Mouse (Mus musculus) kidney, embryonic 15.5 days (tissue): ENCODE measurements around the gene Spata7. TPM values are rescaled to one million over a fixed set of nuclear protein-coding genes. Genes with fewer than 3 reads are reported as not detected.

Source experiments
- ATAC-seq: fragments of 200-750 bp; cut with Nextera tagmentation; replicated peaks from 2 replicates; pipeline ENCODE4 v1.8.0; 2017; ENCODE audit warnings: moderate TSS enrichment; ENCODE audit not compliant: low FRiP score
- H3K27ac ChIP-seq: fragments of 300-500 bp; sonication (generic); 2 replicates; pipeline ENCODE4 v1.5.1; 2015; ENCODE audit warnings: mild to moderate bottlenecking, inconsistent platforms
- H3K27me3 ChIP-seq: fragments of 300-500 bp; sonication (generic); 2 replicates; pipeline ENCODE4 v1.6.1; 2015; ENCODE audit warnings: inconsistent platforms
- H3K36me3 ChIP-seq: fragments of 300-500 bp; sonication (generic); 2 replicates; pipeline ENCODE4 v1.6.1; 2015; ENCODE audit warnings: inconsistent platforms
- H3K4me1 ChIP-seq: fragments of 300-500 bp; sonication (generic); 2 replicates; pipeline ENCODE4 v1.6.1; 2015; ENCODE audit warnings: inconsistent platforms
- H3K4me2 ChIP-seq: fragments of 300-500 bp; sonication (generic); 2 replicates; pipeline ENCODE4 v1.6.1; 2015; ENCODE audit warnings: moderate library complexity, mild to moderate bottlenecking, inconsistent platforms
- H3K4me3 ChIP-seq: fragments of 300-500 bp; sonication (generic); replicated peaks from 2 replicates; pipeline ENCODE4 v1.5.1; 2015; ENCODE audit warnings: mild to moderate bottlenecking, inconsistent platforms
- H3K9ac ChIP-seq: fragments of 300-500 bp; sonication (generic); 2 replicates; pipeline ENCODE4 v1.6.1; 2015; ENCODE audit warnings: mild to moderate bottlenecking, inconsistent platforms
- H3K9me3 ChIP-seq: fragments of 300-500 bp; sonication (generic); replicated peaks from 2 replicates; pipeline ENCODE4 v1.6.1; 2016; ENCODE audit warnings: inconsistent platforms
- WGBS: fragments of 180-500 bp; shearing (Covaris S2); methylation state at CpG from one replicate; pipeline ENCODE4 v1.1.7; 2015; ENCODE audit warnings: mixed read lengths; 5-methylcytosine and 5-hydroxymethylcytosine counted together
- polyA plus RNA-seq: library from polyadenylated mRNA; unstranded; fragments of >200 nt; fragmentation: Nextera tagmentation; extraction: Ambion mirVana; gene quantifications from 2 replicates; pipeline ENCODE4 v1.2.1, GENCODE M21; 2015

Spata7 gene
- polyA plus RNA-seq: 17.5 and 18.0 TPM in 2 replicates

GRCm38 (mm10) chr12:98627392-98628259, at the start of gene Spata7:
Gene Spata7 (plus strand): TSS chr12:98628157.
- peak within 1 kb of the TSS; percentile 55 for H3K27ac ChIP-seq
- peak within 1 kb of the TSS; percentile 57 for H3K9ac ChIP-seq
- peak; percentile 96 for ATAC-seq
- no peaks in the 10 kb centered on the region for H3K27me3 ChIP-seq
- WGBS: 3% methylated on average over 32 of the region's 32 CpGs
- no peaks in the 10 kb centered on the region for H3K36me3 ChIP-seq
- no peaks in the 10 kb centered on the region; the same call in 1 of the 2 replicates for H3K9me3 ChIP-seq
- peak within 1 kb of the TSS; percentile 77 for H3K4me3 ChIP-seq
- H3K4me1 ChIP-seq: peaks cover 10% of the 10 kb centered on the region
- H3K4me2 ChIP-seq: peak within 1 kb of the TSS; percentile 71

GRCm38 (mm10) chr12:98585302-98585701, 42.7 kb upstream of the Spata7 start:
- Histone ChIP-seq H3K4me2 (no peak overlapping the region), H3K27ac (no peak overlapping the region), H3K9me3 (no peaks in the 10 kb centered on the region), H3K36me3 (no peaks in the 10 kb centered on the region), H3K27me3 (no peaks in the 10 kb centered on the region), H3K4me3 (no peak overlapping the region), H3K9ac (no peak overlapping the region), H3K4me1 (no peaks in the 10 kb centered on the region)
- no peak for ATAC-seq
- 43% methylated on average over 3 of the region's 3 CpGs for WGBS

GRCm38 (mm10) chr12:98588573-98588972, 39.4 kb upstream of the Spata7 start:
- 63% methylated on average over 6 of the region's 6 CpGs for WGBS
- H3K4me2 ChIP-seq: no peak overlapping the region
- no peak for ATAC-seq
- H3K27ac ChIP-seq: no peak overlapping the region
- no peaks in the 10 kb centered on the region for H3K4me1 ChIP-seq
- no peak overlapping the region for H3K4me3 ChIP-seq
- H3K9me3 ChIP-seq: no peaks in the 10 kb centered on the region; the same call in 1 of the 2 replicates
- no peaks in the 10 kb centered on the region for H3K27me3 ChIP-seq
- H3K36me3 ChIP-seq: no peaks in the 10 kb centered on the region
- no peak overlapping the region for H3K9ac ChIP-seq

- Histone ChIP-seq H3K4me3 (no peak overlapping the region), H3K4me1 (no peaks in the 10 kb centered on the region), H3K9ac (no peak overlapping the region), H3K27ac (no peak overlapping the region), H3K27me3 (no peaks in the 10 kb centered on the region), H3K36me3 (no peaks in the 10 kb centered on the region), H3K9me3 (no peaks in the 10 kb centered on the region; the same call in 1 of the 2 replicates), H3K4me2 (no peak overlapping the region)
- ATAC-seq: no peak
- WGBS: 92% methylated on average over 2 of the region's 2 CpGs
Observed at GRCm38 (mm10) chr12:98591016-98591415, 36.9 kb upstream of the Spata7 start.

DNA sequence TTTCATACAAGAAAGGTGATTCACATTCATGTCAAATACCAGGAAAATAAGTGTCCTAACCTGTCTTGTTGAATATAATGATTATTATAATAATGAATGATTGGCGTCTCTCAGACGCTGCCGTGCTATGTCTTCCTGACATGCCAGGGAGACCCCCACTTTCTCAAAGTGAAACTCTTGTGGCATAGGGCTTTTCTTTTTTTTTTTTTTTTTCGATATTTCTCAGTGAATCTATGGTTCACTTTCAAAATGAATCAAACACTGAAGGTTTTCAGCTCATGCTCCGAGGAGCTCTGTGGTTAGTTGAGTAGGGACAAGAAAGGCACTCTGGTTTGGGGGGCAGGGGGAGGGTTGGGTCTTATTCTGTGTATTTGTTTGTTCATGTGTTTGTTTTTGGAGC, 27.1 kb upstream of the Spata7 start:
- 0 out of 2 replicates have a peak, but pooled peaks cover 4% of the 10 kb centered on the region for H3K9me3 ChIP-seq
- no peak overlapping the region for H3K4me2 ChIP-seq
- no peaks in the 10 kb centered on the region for H3K4me1 ChIP-seq
- ATAC-seq: no peak
- no peaks in the 10 kb centered on the region for H3K36me3 ChIP-seq
- WGBS: 90% methylated on average over 5 of the region's 5 CpGs
- H3K27me3 ChIP-seq: no peaks in the 10 kb centered on the region
- no peak overlapping the region for H3K27ac ChIP-seq
- no peak overlapping the region for H3K9ac ChIP-seq
- no peak overlapping the region for H3K4me3 ChIP-seq

GRCm38 (mm10) chr12:98602114-98602513, 25.8 kb upstream of the Spata7 start:
- H3K4me3 ChIP-seq: no peak overlapping the region
- ATAC-seq: no peak
- 36% methylated on average over 6 of the region's 6 CpGs for whole genome bisulfite sequencing

DNA sequence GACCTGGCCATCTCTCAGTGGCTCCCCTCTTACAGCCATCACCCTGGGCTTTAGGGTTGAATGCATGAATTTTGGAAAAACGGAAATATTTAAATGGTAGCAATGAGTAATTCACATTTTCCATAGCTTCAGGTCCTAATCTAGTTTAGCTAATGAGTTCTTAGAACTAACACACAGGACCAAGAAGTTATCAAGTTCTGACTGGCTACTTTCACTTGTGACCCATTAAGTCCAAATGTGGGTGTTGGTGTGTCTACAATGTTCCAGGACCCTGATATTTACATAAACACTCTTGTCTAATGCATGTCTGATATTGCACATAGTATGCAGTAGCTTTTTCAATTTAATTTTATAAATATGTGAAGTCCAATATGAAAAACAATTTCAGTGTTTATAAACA, 22.7 kb upstream of the Spata7 start:
- H3K36me3 ChIP-seq: no peaks in the 10 kb centered on the region
- ATAC-seq: no peak
- WGBS: 74% methylated on average over 1 of the region's 1 CpGs
- no peaks in the 10 kb centered on the region for H3K4me1 ChIP-seq
- H3K4me2 ChIP-seq: no peak overlapping the region
- H3K9me3 ChIP-seq: no peaks in the 10 kb centered on the region
- H3K27me3 ChIP-seq: no peaks in the 10 kb centered on the region
- H3K4me3 ChIP-seq: no peak overlapping the region
- no peak overlapping the region for H3K27ac ChIP-seq
- no peak overlapping the region for H3K9ac ChIP-seq

More at GRCm38 (mm10) chr12:98602114-98602513, 25.8 kb upstream of the Spata7 start:
- no peaks in the 10 kb centered on the region for H3K27me3 ChIP-seq
- 0 out of 2 replicates have a peak, but pooled peaks cover 4% of the 10 kb centered on the region for H3K9me3 ChIP-seq
- no peaks in the 10 kb centered on the region for H3K36me3 ChIP-seq
- H3K4me1 ChIP-seq: no peaks in the 10 kb centered on the region
- H3K9ac ChIP-seq: no peak overlapping the region
- H3K27ac ChIP-seq: no peak overlapping the region
- no peak overlapping the region for H3K4me2 ChIP-seq

GRCm38 (mm10) chr12:98606595-98607290, 21.2 kb upstream of the Spata7 start:
- H3K9me3 ChIP-seq: no peaks in the 10 kb centered on the region
- H3K4me1 ChIP-seq: no peaks in the 10 kb centered on the region
- no peak for ATAC-seq
- no peak overlapping the region for H3K4me2 ChIP-seq
- H3K9ac ChIP-seq: no peak overlapping the region
- H3K27ac ChIP-seq: no peak overlapping the region
- H3K36me3 ChIP-seq: no peaks in the 10 kb centered on the region
- WGBS: 73% methylated on average over 5 of the region's 5 CpGs
- H3K4me3 ChIP-seq: no peak overlapping the region
- H3K27me3 ChIP-seq: no peaks in the 10 kb centered on the region

- Histone ChIP-seq H3K27me3 (no peaks in the 10 kb centered on the region), H3K27ac (no peak overlapping the region), H3K4me1 (no peaks in the 10 kb centered on the region), H3K9ac (no peak overlapping the region), H3K4me3 (no peak overlapping the region), H3K4me2 (no peak overlapping the region), H3K36me3 (no peaks in the 10 kb centered on the region), H3K9me3 (no peaks in the 10 kb centered on the region)
- no peak for ATAC-seq
- 65% methylated on average over 3 of the region's 3 CpGs for WGBS
Observed at GRCm38 (mm10) chr12:98610341-98610740, 17.6 kb upstream of the Spata7 start.

GRCm38 (mm10) chr12:98614910-98615508, 12.9 kb upstream of the Spata7 start:
- no peaks in the 10 kb centered on the region for H3K36me3 ChIP-seq
- no peak overlapping the region for H3K4me2 ChIP-seq
- H3K9me3 ChIP-seq: no peaks in the 10 kb centered on the region
- H3K27ac ChIP-seq: no peak overlapping the region
- no peak for ATAC-seq
- no peak overlapping the region for H3K4me3 ChIP-seq
- no peaks in the 10 kb centered on the region for H3K27me3 ChIP-seq
- 38% methylated on average over 3 of the region's 3 CpGs for WGBS
- no peaks in the 10 kb centered on the region for H3K4me1 ChIP-seq
- H3K9ac ChIP-seq: no peak overlapping the region

GRCm38 (mm10) chr12:98615746-98616145, 12.2 kb upstream of the Spata7 start:
- no peak for ATAC-seq
- 38% methylated on average over 5 of the region's 5 CpGs for WGBS
- no peaks in the 10 kb centered on the region for H3K4me1 ChIP-seq
- no peaks in the 10 kb centered on the region for H3K9me3 ChIP-seq
- H3K9ac ChIP-seq: no peak overlapping the region
- H3K36me3 ChIP-seq: no peaks in the 10 kb centered on the region
- H3K27me3 ChIP-seq: no peaks in the 10 kb centered on the region
- no peak overlapping the region for H3K27ac ChIP-seq
- no peak overlapping the region for H3K4me2 ChIP-seq
- no peak overlapping the region for H3K4me3 ChIP-seq

DNA sequence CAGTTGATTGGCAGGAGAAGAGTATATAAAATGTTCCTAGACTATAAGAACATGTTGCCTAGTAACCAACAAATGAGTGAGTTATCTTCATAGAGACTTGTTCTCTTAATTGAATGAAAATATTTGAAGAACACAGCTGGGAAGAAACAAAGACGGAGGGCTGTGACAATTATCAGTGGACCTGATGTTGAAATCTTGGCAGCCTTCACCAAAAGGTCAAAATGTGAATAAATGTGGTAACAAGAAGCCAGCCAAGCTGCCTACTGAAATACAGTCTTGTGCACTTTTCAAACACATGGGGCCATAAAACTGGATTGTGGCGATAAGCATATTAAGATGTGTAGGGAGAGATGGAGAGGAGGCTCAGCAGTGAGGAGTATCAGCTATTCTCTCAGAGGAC, 8.5 kb upstream of the Spata7 start:
- Histone ChIP-seq H3K27me3 (no peaks in the 10 kb centered on the region), H3K4me2 (no peak overlapping the region), H3K4me1 (no peaks in the 10 kb centered on the region), H3K9ac (no peak overlapping the region), H3K9me3 (no peaks in the 10 kb centered on the region), H3K4me3 (no peak overlapping the region), H3K27ac (no peak overlapping the region), H3K36me3 (no peaks in the 10 kb centered on the region)
- no peak for ATAC-seq
- 54% methylated on average over 2 of the region's 2 CpGs for WGBS
